Mouse (Mus musculus): Measurements from ENCODE around the gene Msln.

GRCm38 (mm10) chr17:25721476-25721875 is 32.7 kb downstream of the Msln start:
- TF ChIP-seq POLR2A (IDR thresholded peaks at IDR 0.05; ENCODE audit: borderline replicate concordance, extremely low read depth, low read depth, low read length) (no peak), CTCF (IDR thresholded peaks at IDR 0.05; ENCODE audit: insufficient read depth, low read length) (no peak)
